Mouse (Mus musculus): ENCODE data around the gene Olig3.

GRCm38 (mm10) chr10:19373797-19374196, 17.5 kb downstream of the Olig3 start:
- TF ChIP-seq CTCF (IDR thresholded peaks at IDR 0.05; ENCODE audit: low read depth, low read length) (no peak), POLR2A (IDR thresholded peaks at IDR 0.05; ENCODE audit: extremely low read depth, insufficient read depth, low read length) (no peak)
